Mouse (Mus musculus) heart, embryonic 14.5 days (tissue): ENCODE measurements around the gene Sowahb. TPM values are rescaled to one million over a fixed set of nuclear protein-coding genes. Genes with fewer than 3 reads are reported as not detected.

Experiments
- ATAC-seq: fragments of 200-750 bp; cut with Nextera tagmentation; 2 replicates; pipeline ENCODE4 v1.8.0; 2017; ENCODE audit warnings: low read depth, moderate TSS enrichment; ENCODE audit not compliant: insufficient number of reproducible peaks, insufficient read depth, low FRiP score
- H3K27ac ChIP-seq, 2 experiments: fragments of 200-500 bp in 1 of 2; fragments of 300-500 bp in 1 of 2; sonication (generic) in 1 of 2; replicated peaks in 1 of 2; 2 replicates each; pipeline ENCODE4 v1.5.1; 2012 to 2014; ENCODE audit warnings: low read depth in 2 of 2, low read length in 2 of 2, control low read depth in 1 of 2, mild to moderate bottlenecking in 1 of 2, mixed read lengths in 1 of 2; ENCODE audit not compliant: control insufficient read depth in 1 of 2, insufficient read depth in 1 of 2
- H3K27me3 ChIP-seq: fragments of 300-500 bp; sonication (generic); 2 replicates; pipeline ENCODE4 v1.6.1; 2014; ENCODE audit warnings: mild to moderate bottlenecking, low read length, control low read depth; ENCODE audit not compliant: control insufficient read depth, insufficient read depth
- H3K36me3 ChIP-seq: fragments of 300-500 bp; sonication (generic); 2 replicates; pipeline ENCODE4 v1.6.1; 2014; ENCODE audit warnings: mild to moderate bottlenecking, control low read depth, low read length, mixed read lengths; ENCODE audit not compliant: control insufficient read depth, insufficient read depth
- H3K4me1 ChIP-seq, 2 experiments: fragments of 200-500 bp in 1 of 2; fragments of 300-500 bp in 1 of 2; sonication (generic) in 1 of 2; 2 replicates each; pipeline ENCODE4 v1.6.1; 2012 to 2014; ENCODE audit warnings: low read length in 2 of 2, control low read depth in 1 of 2, mixed read lengths in 1 of 2; ENCODE audit not compliant: control insufficient read depth in 2 of 2, insufficient read depth in 2 of 2
- H3K4me2 ChIP-seq: fragments of 300-500 bp; sonication (generic); 2 replicates; pipeline ENCODE4 v1.6.1; 2014; ENCODE audit warnings: mild to moderate bottlenecking, low read length
- H3K4me3 ChIP-seq, 2 experiments: fragments of 200-500 bp in 1 of 2; fragments of 300-500 bp in 1 of 2; sonication (generic) in 1 of 2; 2 replicates each; pipeline ENCODE4 v1.5.1; 2012 to 2014; ENCODE audit warnings: low read length in 2 of 2, mild to moderate bottlenecking in 2 of 2, control low read depth in 1 of 2, low read depth in 1 of 2, moderate library complexity in 1 of 2; ENCODE audit not compliant: control insufficient read depth in 1 of 2, insufficient read depth in 1 of 2
- H3K9ac ChIP-seq: fragments of 300-500 bp; sonication (generic); 2 replicates; pipeline ENCODE4 v1.6.1; 2014; ENCODE audit warnings: mild to moderate bottlenecking, low read length
- H3K9me3 ChIP-seq: fragments of 300-500 bp; sonication (generic); 2 replicates; pipeline ENCODE4 v1.6.1; 2016; ENCODE audit warnings: low read length, control low read depth; ENCODE audit not compliant: control insufficient read depth
- WGBS: fragments of 180-500 bp; shearing (Covaris S2); extraction: QIAGEN DNeasy Blood & Tissue Kit; methylation state at CpG from one replicate; pipeline ENCODE4 v1.1.7; 2014; 5-methylcytosine and 5-hydroxymethylcytosine counted together
- polyA plus RNA-seq: library from polyadenylated mRNA; unstranded; fragments of >200 nt; fragmentation: Nextera tagmentation; extraction: Ambion mirVana; gene quantifications from 2 replicates; pipeline ENCODE4 v1.2.1, GENCODE M21; 2014

Sowahb gene
- polyA plus RNA-seq, 1 experiment from 2014 or later: 0.11 TPM

DNA sequence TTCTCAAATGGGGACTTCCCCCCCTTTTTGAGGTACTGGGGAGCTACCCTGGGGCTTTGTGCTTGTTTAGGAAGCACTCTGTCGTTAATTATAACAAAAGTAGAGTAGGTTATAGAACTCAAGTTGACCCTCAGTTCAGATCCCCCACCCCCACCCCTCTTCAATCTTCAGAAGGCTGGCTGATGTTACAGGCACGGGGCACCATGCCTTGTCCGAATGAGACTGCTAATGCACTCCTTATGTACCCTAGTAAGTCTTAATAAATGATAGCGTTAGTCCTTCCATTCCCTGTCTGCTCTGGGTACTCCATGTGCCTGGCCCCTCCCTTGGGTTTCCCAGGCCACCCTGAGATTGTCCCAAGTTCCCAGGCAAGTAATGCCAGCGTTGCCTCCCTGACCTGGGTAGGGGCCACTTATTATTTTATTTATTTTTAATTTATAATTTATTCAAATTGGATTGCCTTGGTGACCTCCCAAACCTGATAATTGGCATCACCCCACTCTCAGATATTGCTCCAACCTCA lies 46.3 kb downstream of the Sowahb start:
- Histone ChIP-seq H3K4me1 (peaks cover 34 to 48% of the 10 kb centered on the region in 2 experiments), H3K4me3 (no peak overlapping the region), H3K4me2 (no peak overlapping the region), H3K36me3 (no peaks in the 10 kb centered on the region), H3K27ac (peak overlapping the region; percentile 93 to 94), H3K9ac (no peak overlapping the region), H3K9me3 (no peaks in the 10 kb centered on the region), H3K27me3 (no peaks in the 10 kb centered on the region)
- 44% methylated on average over 5 of the region's 5 CpGs for WGBS
- no peak for ATAC-seq

DNA sequence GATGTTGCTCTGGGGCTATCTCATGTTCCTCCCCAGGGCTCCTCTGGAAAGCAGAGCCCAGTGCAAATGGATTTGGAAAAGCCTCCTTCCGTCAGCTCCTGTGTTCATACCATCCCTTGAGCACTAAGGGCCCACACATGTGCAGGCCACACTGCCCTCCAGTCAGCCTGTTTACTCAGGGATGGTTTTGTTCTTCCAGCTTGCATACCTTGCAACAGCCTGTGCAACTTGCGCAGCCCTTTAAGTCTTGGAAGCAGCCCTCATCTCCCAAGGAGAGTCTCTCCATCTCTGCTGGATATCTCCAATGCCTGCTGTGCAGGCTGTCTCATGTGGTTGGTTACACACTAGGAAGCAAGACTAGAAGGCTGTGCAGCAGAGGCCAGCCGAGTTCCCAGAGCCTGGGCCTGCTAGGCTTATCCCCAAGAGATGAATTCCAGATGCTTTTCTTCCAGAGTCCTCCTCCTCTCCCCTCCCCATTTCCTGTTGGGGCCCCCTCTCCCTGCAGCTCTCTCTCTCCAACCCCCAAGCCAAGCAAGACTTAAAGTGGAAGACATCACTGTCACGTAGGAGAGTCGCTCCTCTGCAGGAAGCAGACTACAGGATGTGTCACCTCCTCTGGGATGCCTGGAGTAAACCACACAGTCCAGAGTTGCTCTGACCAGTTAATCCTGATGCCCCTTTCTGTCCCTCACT lies 47.2 kb downstream of the Sowahb start:
- Histone ChIP-seq H3K9me3 (no peaks in the 10 kb centered on the region), H3K4me2 (peak overlapping the region; percentile 35), H3K27me3 (no peaks in the 10 kb centered on the region), H3K4me1 (peaks cover 31 to 39% of the 10 kb centered on the region in 2 experiments), H3K4me3 (no peak overlapping the region), H3K9ac (peak overlapping the region; percentile 13; the same call in 1 of the 2 replicates), H3K36me3 (no peaks in the 10 kb centered on the region), H3K27ac (peak overlapping the region; percentile 93 to 94)
- ATAC-seq: peak; percentile 84
- WGBS: 29% methylated on average over 5 of the region's 5 CpGs

DNA sequence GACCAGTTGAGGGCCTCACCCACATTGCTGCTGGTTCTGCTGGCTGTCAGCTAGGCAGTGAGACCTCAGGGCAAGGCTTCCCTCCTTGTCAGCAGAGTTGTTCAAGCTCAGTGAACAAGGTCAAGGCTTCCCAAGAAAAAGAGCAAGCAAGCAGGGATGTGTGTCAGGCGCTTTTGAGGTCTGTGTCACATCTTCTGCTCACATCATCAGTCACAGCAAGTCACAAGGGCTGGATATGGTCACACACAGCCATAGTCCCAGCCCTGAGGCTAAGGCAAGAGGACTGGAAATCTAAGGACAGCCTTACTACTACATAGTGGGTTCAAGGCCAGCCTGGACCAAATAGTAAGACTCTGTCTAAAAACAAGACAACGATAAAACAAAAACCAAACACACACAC lies 50.0 kb downstream of the Sowahb start:
- Histone ChIP-seq H3K9ac (no peak overlapping the region), H3K4me3 (no peak overlapping the region), H3K27ac (no peak overlapping the region), H3K27me3 (no peaks in the 10 kb centered on the region), H3K9me3 (no peaks in the 10 kb centered on the region), H3K36me3 (no peaks in the 10 kb centered on the region), H3K4me2 (no peak overlapping the region), H3K4me1 (peaks cover 19 to 27% of the 10 kb centered on the region in 2 experiments)
- ATAC-seq: no peak
- 84% methylated on average over 2 of the region's 2 CpGs for WGBS

DNA sequence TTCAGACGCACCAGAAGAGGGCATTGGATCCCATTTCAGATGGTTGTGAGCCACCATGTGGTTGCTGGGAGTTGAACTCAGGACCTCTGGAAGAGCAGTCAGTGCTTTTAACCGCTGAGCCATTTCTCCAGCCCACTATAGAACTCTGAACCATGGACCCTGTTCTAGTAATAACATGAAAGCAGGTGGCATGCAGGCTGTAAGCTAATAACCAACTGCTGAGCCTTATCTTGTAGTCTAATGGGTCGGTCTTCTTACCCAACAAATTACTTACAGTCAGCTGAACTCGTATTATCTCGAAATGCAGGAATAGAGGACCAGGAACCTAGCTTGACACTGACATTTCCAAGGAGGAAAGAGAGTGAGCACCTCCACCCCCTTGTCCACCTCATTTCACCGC lies 50.5 kb downstream of the Sowahb start:
- Histone ChIP-seq H3K4me1 (peaks cover 18 to 26% of the 10 kb centered on the region in 2 experiments), H3K27ac (no peak overlapping the region), H3K4me3 (no peak overlapping the region), H3K36me3 (no peaks in the 10 kb centered on the region), H3K4me2 (no peak overlapping the region), H3K9ac (no peak overlapping the region), H3K27me3 (no peaks in the 10 kb centered on the region), H3K9me3 (no peaks in the 10 kb centered on the region)
- 70% methylated on average over 6 of the region's 6 CpGs for WGBS
- no peak for ATAC-seq

DNA sequence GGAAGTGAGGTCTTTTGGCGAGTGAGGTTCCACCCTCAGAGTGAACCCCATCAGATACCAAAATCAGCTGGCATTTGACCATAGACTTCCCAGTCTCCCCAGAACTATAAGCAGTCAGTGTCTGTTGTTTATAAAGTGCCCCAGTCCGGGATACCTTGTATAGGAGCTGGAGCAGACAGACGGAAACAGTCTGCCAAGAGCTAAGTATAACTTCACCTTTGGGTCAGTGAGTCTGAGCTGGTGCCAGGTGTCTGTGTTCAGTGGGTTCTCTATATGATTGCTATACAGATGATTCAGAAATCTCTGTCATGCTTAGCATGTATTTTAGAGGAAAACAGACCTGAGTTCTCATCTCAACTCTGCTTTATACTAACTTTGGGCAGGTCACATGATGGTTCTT lies 52.7 kb downstream of the Sowahb start:
- WGBS: 34% methylated on average over 3 of the region's 3 CpGs

More for the DNA sequence above, 52.7 kb downstream of the Sowahb start:
- H3K27ac ChIP-seq: no peak overlapping the region; a peak in 1 of 4 replicates
- H3K4me1 ChIP-seq: peaks cover 10 to 11% of the 10 kb centered on the region in 2 experiments; a peak in 3 of 4 replicates
- H3K9me3 ChIP-seq: no peaks in the 10 kb centered on the region
- ATAC-seq: no peak
- no peak overlapping the region for H3K4me3 ChIP-seq
- H3K9ac ChIP-seq: no peak overlapping the region
- H3K36me3 ChIP-seq: no peaks in the 10 kb centered on the region
- H3K27me3 ChIP-seq: no peaks in the 10 kb centered on the region
- H3K4me2 ChIP-seq: no peak overlapping the region

Other genes starting within 250 kb of the Sowahb start
- 83.8 and 85.3 TPM in 2 replicates for gene Sept11, start 48.4 kb upstream of the Sowahb start, polyA plus RNA-seq
- 127 and 142 TPM in 2 replicates for gene Ccni, start 161.5 kb upstream of the Sowahb start, polyA plus RNA-seq
- 1.7 and 2.2 TPM in 2 replicates for gene 2010109A12Rik, start 161.5 kb upstream of the Sowahb start, polyA plus RNA-seq
- gene Ccng2, start 222.2 kb upstream of the Sowahb start, polyA plus RNA-seq: 43.8 and 44.2 TPM in 2 replicates